Mouse (Mus musculus) forebrain, embryonic 14.5 days (tissue): ENCODE measurements around the gene Clcf1. TPM values are rescaled to one million over a fixed set of nuclear protein-coding genes. Genes with fewer than 3 reads are reported as not detected.
A peak's percentile ranks its signal among the peaks of the same experiment; 100 is the strongest.

Experiments used
- ATAC-seq: fragments of 200-750 bp; cut with Nextera tagmentation; 2 replicates; pipeline ENCODE4 v1.8.0; 2017; ENCODE audit warnings: mild to moderate bottlenecking, moderate library complexity
- DNase-seq: peaks from one replicate; pipeline ENCODE4 v3.0.0-alpha.2; 2015; ENCODE audit warnings: low spot score
- H3K27ac ChIP-seq: fragments of 300-500 bp; sonication (generic); 2 replicates; pipeline ENCODE4 v1.5.1; 2014; ENCODE audit warnings: low read depth, mild to moderate bottlenecking, control low read depth, low read length, moderate library complexity
- H3K27me3 ChIP-seq: fragments of 300-500 bp; sonication (generic); replicated peaks from 2 replicates; pipeline ENCODE4 v1.6.1; 2014; ENCODE audit warnings: low read length, control low read depth, mixed read lengths; ENCODE audit not compliant: control insufficient read depth, insufficient read depth
- H3K36me3 ChIP-seq: fragments of 300-500 bp; sonication (generic); 2 replicates; pipeline ENCODE4 v1.6.1; 2014; ENCODE audit warnings: low read length, control low read depth; ENCODE audit not compliant: control insufficient read depth, insufficient read depth
- H3K4me1 ChIP-seq: fragments of 300-500 bp; sonication (generic); 2 replicates; pipeline ENCODE4 v1.6.1; 2014; ENCODE audit warnings: antibody characterized with exemption, low read length, control low read depth; ENCODE audit not compliant: control insufficient read depth, insufficient read depth
- H3K4me2 ChIP-seq: fragments of 300-500 bp; sonication (generic); 2 replicates; pipeline ENCODE4 v1.6.1; 2014; ENCODE audit warnings: mild to moderate bottlenecking, control low read depth, low read length
- H3K4me3 ChIP-seq: fragments of 300-500 bp; sonication (generic); 2 replicates; pipeline ENCODE4 v1.5.1; 2014; ENCODE audit warnings: low read depth, low read length, control low read depth
- H3K9ac ChIP-seq: fragments of 300-500 bp; sonication (generic); 2 replicates; pipeline ENCODE4 v1.6.1; 2014; ENCODE audit warnings: mild to moderate bottlenecking, low read length, control low read depth, moderate library complexity
- H3K9me3 ChIP-seq: fragments of 300-500 bp; sonication (generic); replicated peaks from 2 replicates; pipeline ENCODE4 v1.6.1; 2016; ENCODE audit warnings: low read length, control low read depth, mixed read lengths; ENCODE audit not compliant: control insufficient read depth
- WGBS: fragments of 180-500 bp; shearing (Covaris S2); extraction: QIAGEN DNeasy Blood & Tissue Kit; methylation state at CpG from one replicate; pipeline ENCODE4 v1.1.7; 2014; 5-methylcytosine and 5-hydroxymethylcytosine counted together
- polyA plus RNA-seq: library from polyadenylated mRNA; unstranded; fragments of >200 nt; fragmentation: Nextera tagmentation; extraction: Ambion mirVana; gene quantifications from 2 replicates; pipeline ENCODE4 v1.2.1, GENCODE M21; 2014

The Clcf1 gene
- polyA plus RNA-seq, 1 experiment from 2014 or later = 0.85 TPM

GRCm38 (mm10) chr19:4191528-4192250 lies 22.3 kb upstream of the Clcf1 start, which contains the start of gene Ppp1ca:
Ppp1ca (plus strand) TSS chr19:4192065.
- Histone ChIP-seq H3K4me1 (peaks cover 8% of the 10 kb centered on the region), H3K27me3 (no peaks in the 10 kb centered on the region), H3K27ac (peak within 1 kb of the TSS; percentile 86), H3K4me3 (peak within 1 kb of the TSS; percentile 99), H3K9ac (peak within 1 kb of the TSS; percentile 93), H3K36me3 (peaks cover 37% of the 10 kb centered on the region), H3K4me2 (peak within 1 kb of the TSS; percentile 92), H3K9me3 (no peaks in the 10 kb centered on the region)
- 6% methylated on average over 42 of the region's 47 CpGs for WGBS
- DNase-seq = peak; percentile 94
- ATAC-seq = peak; percentile 90

GRCm38 (mm10) chr19:4192251-4192985 lies 21.6 kb upstream of the Clcf1 start:
- H3K27ac ChIP-seq = peak overlapping the region; percentile 86
- ATAC-seq = 0 out of 2 replicates have a peak, but pooled peaks have one; percentile 6
- no peaks in the 10 kb centered on the region for H3K9me3 ChIP-seq
- H3K4me1 ChIP-seq = peaks cover 8% of the 10 kb centered on the region
- peak overlapping the region; percentile 92 for H3K4me2 ChIP-seq
- peak overlapping the region; percentile 99 for H3K4me3 ChIP-seq
- no peaks in the 10 kb centered on the region for H3K27me3 ChIP-seq
- peaks cover 44% of the 10 kb centered on the region for H3K36me3 ChIP-seq
- WGBS = under 1% methylated on average over 44 of the region's 52 CpGs
- peak overlapping the region; percentile 93 for H3K9ac ChIP-seq
- DNase-seq = peak; percentile 48

GRCm38 (mm10) chr19:4193129-4193528 lies 20.9 kb upstream of the Clcf1 start:
- Histone ChIP-seq H3K9ac (peak overlapping the region; percentile 93), H3K9me3 (no peaks in the 10 kb centered on the region), H3K27ac (no peak overlapping the region), H3K27me3 (no peaks in the 10 kb centered on the region), H3K4me2 (peak overlapping the region; percentile 92), H3K4me3 (peak overlapping the region; percentile 99), H3K36me3 (peaks cover 49% of the 10 kb centered on the region), H3K4me1 (peaks cover 8% of the 10 kb centered on the region)
- DNase-seq (no peak), ATAC-seq (no peak)
- 64% methylated on average over 6 of the region's 6 CpGs for WGBS

- ATAC-seq (no peak), DNase-seq (no peak)
- no peaks in the 10 kb centered on the region for H3K27me3 ChIP-seq
- H3K27ac ChIP-seq = no peak overlapping the region
- WGBS = 90% methylated on average over 8 of the region's 8 CpGs
- no peak overlapping the region for H3K4me3 ChIP-seq
- peaks cover 8% of the 10 kb centered on the region for H3K4me1 ChIP-seq
- H3K9me3 ChIP-seq = no peaks in the 10 kb centered on the region
- H3K4me2 ChIP-seq = no peak overlapping the region
- H3K9ac ChIP-seq = no peak overlapping the region
- H3K36me3 ChIP-seq = peaks cover 59% of the 10 kb centered on the region
Measured at GRCm38 (mm10) chr19:4194021-4194724, 19.9 kb upstream of the Clcf1 start.

- peaks cover 65% of the 10 kb centered on the region for H3K36me3 ChIP-seq
- 72% methylated on average over 12 of the region's 12 CpGs for WGBS
Measured at GRCm38 (mm10) chr19:4194776-4195650, 19.0 kb upstream of the Clcf1 start.

GRCm38 (mm10) chr19:4196048-4196447 lies 18.0 kb upstream of the Clcf1 start:
- H3K4me2 ChIP-seq = no peak overlapping the region
- no peak overlapping the region for H3K4me3 ChIP-seq
- 66% methylated on average over 2 of the region's 2 CpGs for WGBS
- H3K36me3 ChIP-seq = peaks cover 65% of the 10 kb centered on the region
- no peaks in the 10 kb centered on the region for H3K9me3 ChIP-seq
- H3K4me1 ChIP-seq = peaks cover 18% of the 10 kb centered on the region
- no peak for ATAC-seq
- no peak for DNase-seq
- no peaks in the 10 kb centered on the region for H3K27me3 ChIP-seq
- H3K9ac ChIP-seq = no peak overlapping the region
- no peak overlapping the region for H3K27ac ChIP-seq

More at GRCm38 (mm10) chr19:4194776-4195650, 19.0 kb upstream of the Clcf1 start:
- Histone ChIP-seq H3K9ac (no peak overlapping the region), H3K9me3 (no peaks in the 10 kb centered on the region), H3K4me2 (no peak overlapping the region), H3K4me3 (no peak overlapping the region), H3K4me1 (peaks cover 8% of the 10 kb centered on the region), H3K27ac (no peak overlapping the region), H3K27me3 (no peaks in the 10 kb centered on the region)
- ATAC-seq (no peak), DNase-seq (no peak)

- Histone ChIP-seq H3K4me3 (no peak overlapping the region), H3K27ac (no peak overlapping the region), H3K27me3 (no peaks in the 10 kb centered on the region), H3K9ac (no peak overlapping the region), H3K4me2 (no peak overlapping the region), H3K36me3 (peaks cover 65% of the 10 kb centered on the region), H3K9me3 (no peaks in the 10 kb centered on the region), H3K4me1 (peaks cover 18% of the 10 kb centered on the region)
- ATAC-seq (no peak), DNase-seq (no peak)
- 51% methylated on average over 5 of the region's 5 CpGs for WGBS
Measured at GRCm38 (mm10) chr19:4196548-4196947, 17.5 kb upstream of the Clcf1 start.

- no peaks in the 10 kb centered on the region for H3K27me3 ChIP-seq
- no peak overlapping the region for H3K9ac ChIP-seq
- ATAC-seq = no peak
- H3K4me1 ChIP-seq = peaks cover 23% of the 10 kb centered on the region
- no peak overlapping the region for H3K27ac ChIP-seq
- no peak for DNase-seq
- H3K4me3 ChIP-seq = no peak overlapping the region
- H3K36me3 ChIP-seq = peaks cover 65% of the 10 kb centered on the region
- 80% methylated on average over 3 of the region's 3 CpGs for WGBS
- no peak overlapping the region for H3K4me2 ChIP-seq
- no peaks in the 10 kb centered on the region for H3K9me3 ChIP-seq
Measured at GRCm38 (mm10) chr19:4197180-4197579, 16.9 kb upstream of the Clcf1 start.
